Mouse (Mus musculus): ENCODE data around the gene Itga2b. TPM values are rescaled to one million over a fixed set of nuclear protein-coding genes. Genes with fewer than 3 reads are reported as not detected.

The Itga2b gene
- polyA plus RNA-seq, 1 experiment from 2014 or later: 6.0 TPM

GRCm38 (mm10) chr11:102449043-102450008 lies 20.6 kb downstream of the Itga2b start:
- Histone ChIP-seq H3K4me1 (replicated peaks) (peaks cover 39% of the 10 kb centered on the region), H3K9me3 (no peaks in the 10 kb centered on the region), H3K4me3 (replicated peaks) (no peak overlapping the region), H3K27ac (no peak overlapping the region), H3K36me3 (no peaks in the 10 kb centered on the region), H3K27me3 (peaks cover 34% of the 10 kb centered on the region), H3K9ac (replicated peaks) (no peak overlapping the region), H3K4me2 (replicated peaks) (no peak overlapping the region)
- ATAC-seq: no peak
- 41% methylated on average over 17 of the region's 17 CpGs for WGBS

- ATAC-seq: no peak
Observed at GRCm38 (mm10) chr11:102448327-102448726, 21.6 kb downstream of the Itga2b start.

DNA sequence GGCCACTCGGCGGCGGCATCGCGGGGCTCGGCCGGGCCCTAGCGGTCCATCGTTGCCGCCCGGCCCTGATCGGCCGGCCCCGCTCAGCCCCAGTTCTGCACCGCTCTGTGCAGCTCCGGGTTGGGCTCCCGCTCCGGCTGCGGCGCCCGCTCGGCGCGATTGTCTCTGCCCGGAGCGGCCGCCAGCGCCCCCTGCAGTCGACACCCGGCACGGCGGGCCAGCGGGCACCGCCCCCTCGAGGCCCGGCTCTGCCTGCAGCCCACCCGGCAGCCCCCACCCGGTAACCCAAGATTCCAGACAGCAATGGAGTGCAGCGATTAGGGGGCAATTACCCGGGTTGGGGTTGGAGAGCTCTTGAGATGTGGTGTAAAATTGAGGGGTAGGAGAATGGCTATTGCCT lies 22.4 kb downstream of the Itga2b start, which contains the start of gene Fam171a2:
Gene Fam171a2, minus strand, starts transcription at position 186 of the 400 bp plus-strand sequence.
- Histone ChIP-seq H3K4me2 (replicated peaks) (peak within 1 kb of the TSS; percentile 96), H3K27me3 (peaks cover 29% of the 10 kb centered on the region), H3K27ac (peak within 1 kb of the TSS; percentile 98), H3K4me1 (replicated peaks) (peaks cover 48% of the 10 kb centered on the region), H3K36me3 (peaks cover 16% of the 10 kb centered on the region), H3K4me3 (replicated peaks) (peak within 1 kb of the TSS; percentile 97), H3K9me3 (no peaks in the 10 kb centered on the region), H3K9ac (replicated peaks) (peak within 1 kb of the TSS; percentile 100)
- peak; percentile 88 for ATAC-seq
- WGBS: under 1% methylated on average over 40 of the region's 40 CpGs

More at GRCm38 (mm10) chr11:102448327-102448726, 21.6 kb downstream of the Itga2b start:
- Histone ChIP-seq H3K4me3 (replicated peaks) (no peak overlapping the region), H3K4me2 (replicated peaks) (no peak overlapping the region), H3K9me3 (no peaks in the 10 kb centered on the region), H3K27me3 (peaks cover 32% of the 10 kb centered on the region), H3K9ac (replicated peaks) (no peak overlapping the region), H3K27ac (no peak overlapping the region), H3K4me1 (replicated peaks) (peaks cover 48% of the 10 kb centered on the region), H3K36me3 (peaks cover 8% of the 10 kb centered on the region)
- WGBS: 8% methylated on average over 8 of the region's 8 CpGs

DNA sequence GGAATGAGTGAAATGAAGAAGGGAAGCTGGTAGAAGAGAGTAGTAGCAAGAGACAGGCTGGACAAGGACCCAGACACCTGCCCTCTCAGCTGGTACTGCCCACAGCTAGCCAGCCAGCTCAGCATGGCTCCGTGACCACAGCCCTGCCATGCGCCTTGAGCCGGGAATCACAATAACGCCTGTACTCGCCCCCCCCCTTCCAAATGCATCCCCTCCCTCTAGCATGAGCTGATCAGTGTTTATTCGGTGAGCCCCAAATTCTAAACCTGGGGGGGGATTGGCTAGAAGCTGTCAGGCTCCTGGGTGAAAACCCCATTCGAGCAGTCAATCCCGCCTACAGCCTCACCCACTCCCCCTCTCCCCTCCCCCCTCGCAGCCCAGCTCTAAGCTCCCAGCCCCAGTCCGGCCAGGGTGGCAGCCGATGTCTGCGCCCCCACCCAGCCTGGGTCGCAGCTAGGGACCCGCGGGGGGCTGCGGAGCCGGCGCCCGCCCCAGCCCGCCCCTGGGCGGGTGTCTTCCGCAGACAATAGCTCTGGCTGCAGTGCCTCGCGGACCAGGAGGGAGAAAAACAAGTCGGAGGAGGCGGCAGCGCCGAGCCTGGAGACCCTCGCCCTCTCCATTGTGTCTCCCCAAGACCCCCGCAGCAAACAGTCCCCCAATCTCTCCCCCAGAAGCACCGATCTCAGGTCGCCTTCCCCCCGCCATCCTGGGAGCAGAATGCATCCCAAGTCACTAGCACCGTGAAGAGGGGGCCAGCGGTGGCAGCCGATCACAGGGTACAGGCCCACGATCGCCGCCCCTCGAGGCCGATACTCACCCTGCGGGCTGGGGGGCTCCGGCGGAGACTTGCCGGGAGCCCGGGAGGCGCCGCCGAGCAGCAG lies 23.1 kb downstream of the Itga2b start:
- H3K9me3 ChIP-seq: no peaks in the 10 kb centered on the region
- H3K36me3 ChIP-seq: peaks cover 23% of the 10 kb centered on the region
- peak overlapping the region; percentile 100 for H3K9ac ChIP-seq (replicated peaks)
- WGBS: under 1% methylated on average over 45 of the region's 49 CpGs
- peak; percentile 68 for ATAC-seq
- H3K4me2 ChIP-seq (replicated peaks): peak overlapping the region; percentile 96
- H3K27me3 ChIP-seq: peaks cover 29% of the 10 kb centered on the region
- H3K27ac ChIP-seq: peak overlapping the region; percentile 98
- H3K4me1 ChIP-seq (replicated peaks): peaks cover 48% of the 10 kb centered on the region
- H3K4me3 ChIP-seq (replicated peaks): peak overlapping the region; percentile 97

DNA sequence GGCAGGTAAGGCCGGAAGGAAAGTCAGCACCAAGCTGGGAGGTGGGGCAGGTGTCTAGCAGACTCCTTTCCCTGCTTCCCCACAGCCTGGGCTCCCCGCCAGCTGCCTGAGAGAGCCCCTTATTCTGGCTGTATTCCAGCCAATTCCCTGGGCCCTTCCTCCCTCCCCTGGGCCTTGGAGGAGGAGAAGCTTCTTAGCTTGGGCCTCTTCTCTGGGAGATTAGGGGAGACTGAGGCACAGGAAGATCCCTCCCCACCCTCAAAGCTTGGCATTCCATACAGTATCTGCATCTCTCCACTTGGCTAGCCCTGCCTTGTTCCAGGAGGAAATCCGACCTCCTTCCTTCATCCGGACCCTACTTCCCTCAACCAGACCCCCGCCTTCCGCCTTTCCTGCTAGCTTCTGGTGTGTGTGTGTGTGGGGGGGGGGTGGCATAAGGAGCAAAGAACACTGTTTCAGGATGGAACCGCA lies 24.0 kb downstream of the Itga2b start:
- Histone ChIP-seq H3K27me3 (peaks cover 26% of the 10 kb centered on the region), H3K27ac (peak overlapping the region; percentile 98), H3K4me3 (replicated peaks) (peak overlapping the region; percentile 97), H3K36me3 (peaks cover 32% of the 10 kb centered on the region), H3K9me3 (no peaks in the 10 kb centered on the region), H3K9ac (replicated peaks) (peak overlapping the region; percentile 100), H3K4me1 (replicated peaks) (peaks cover 48% of the 10 kb centered on the region), H3K4me2 (replicated peaks) (peak overlapping the region; percentile 96)
- WGBS: 16% methylated on average over 7 of the region's 7 CpGs
- 0 out of 2 replicates have a peak, but pooled peaks have one; percentile 1 for ATAC-seq

GRCm38 (mm10) chr11:102445264-102445890 lies 24.5 kb downstream of the Itga2b start:
- peak overlapping the region; percentile 96 for H3K4me2 ChIP-seq (replicated peaks)
- H3K27ac ChIP-seq: peak overlapping the region; percentile 98
- peak; percentile 3; the same call in 1 of the 2 replicates for ATAC-seq
- H3K36me3 ChIP-seq: peaks cover 38% of the 10 kb centered on the region
- H3K4me3 ChIP-seq (replicated peaks): peak overlapping the region; percentile 97
- H3K9ac ChIP-seq (replicated peaks): peak overlapping the region; percentile 100
- WGBS: 11% methylated on average over 10 of the region's 10 CpGs
- no peaks in the 10 kb centered on the region for H3K9me3 ChIP-seq
- H3K27me3 ChIP-seq: peaks cover 21% of the 10 kb centered on the region
- peaks cover 48% of the 10 kb centered on the region for H3K4me1 ChIP-seq (replicated peaks)

DNA sequence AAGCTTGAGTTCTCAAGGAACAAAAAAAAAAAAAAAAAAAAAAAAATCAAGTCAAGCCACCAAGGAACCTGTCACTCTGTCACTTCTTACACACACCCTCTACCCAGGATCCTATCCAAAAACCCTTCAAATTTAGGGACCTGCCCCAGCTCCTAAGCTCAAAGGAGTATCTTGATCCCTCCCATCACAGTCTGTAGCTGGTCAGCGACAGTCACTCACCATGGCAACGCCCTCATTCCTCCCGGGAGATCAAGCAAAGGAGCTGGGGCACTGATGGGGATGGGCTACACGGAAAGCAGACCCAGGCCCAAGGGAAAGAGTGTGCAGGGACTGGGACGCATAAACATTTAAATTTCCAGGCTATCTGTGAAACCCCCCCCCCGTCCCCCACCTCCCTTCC lies 25.1 kb downstream of the Itga2b start:
- peaks cover 44% of the 10 kb centered on the region for H3K36me3 ChIP-seq

GRCm38 (mm10) chr11:102444321-102444720 lies 25.6 kb downstream of the Itga2b start:
- H3K27ac ChIP-seq: no peak overlapping the region
- H3K36me3 ChIP-seq: peaks cover 48% of the 10 kb centered on the region
- no peak for ATAC-seq
- peaks cover 22% of the 10 kb centered on the region for H3K27me3 ChIP-seq
- H3K9ac ChIP-seq (replicated peaks): no peak overlapping the region
- peak overlapping the region; percentile 96 for H3K4me2 ChIP-seq (replicated peaks)
- no peak overlapping the region for H3K4me3 ChIP-seq (replicated peaks)
- H3K9me3 ChIP-seq: no peaks in the 10 kb centered on the region
- H3K4me1 ChIP-seq (replicated peaks): peaks cover 46% of the 10 kb centered on the region
- 83% methylated on average over 3 of the region's 3 CpGs for WGBS

More for the DNA sequence above, 25.1 kb downstream of the Itga2b start:
- H3K27ac ChIP-seq: peak overlapping the region; percentile 98; the same call in 1 of the 2 replicates
- 4% methylated on average over 6 of the region's 6 CpGs for WGBS
- peaks cover 48% of the 10 kb centered on the region for H3K4me1 ChIP-seq (replicated peaks)
- H3K27me3 ChIP-seq: peaks cover 22% of the 10 kb centered on the region
- peak overlapping the region; percentile 100 for H3K9ac ChIP-seq (replicated peaks)
- no peaks in the 10 kb centered on the region for H3K9me3 ChIP-seq
- peak overlapping the region; percentile 96 for H3K4me2 ChIP-seq (replicated peaks)
- ATAC-seq: no peak
- peak overlapping the region; percentile 97 for H3K4me3 ChIP-seq (replicated peaks)

DNA sequence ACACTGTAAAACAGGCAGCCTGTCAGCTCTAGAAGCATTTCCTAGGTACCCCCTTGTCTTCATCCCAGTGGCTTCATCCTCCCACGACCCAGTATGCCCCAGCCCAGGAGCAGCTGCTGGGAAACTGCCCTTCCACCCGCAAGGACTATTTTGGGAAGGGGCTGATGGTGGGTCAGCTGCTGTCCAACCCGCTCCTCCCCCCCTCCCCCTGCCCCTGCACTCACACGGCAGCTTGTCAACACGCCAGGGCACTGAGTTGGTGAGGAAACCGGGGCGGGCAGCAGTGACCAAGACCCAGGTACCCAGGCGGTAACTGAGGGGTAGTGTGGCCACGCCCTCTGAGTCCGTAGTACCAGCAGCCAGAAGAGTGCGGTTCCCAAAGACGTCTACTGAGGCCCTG lies 26.2 kb downstream of the Itga2b start:
- Histone ChIP-seq H3K27ac (no peak overlapping the region), H3K4me1 (replicated peaks) (peaks cover 50% of the 10 kb centered on the region), H3K4me3 (replicated peaks) (no peak overlapping the region), H3K9ac (replicated peaks) (no peak overlapping the region), H3K9me3 (no peaks in the 10 kb centered on the region), H3K4me2 (replicated peaks) (no peak overlapping the region), H3K36me3 (peaks cover 54% of the 10 kb centered on the region), H3K27me3 (peaks cover 24% of the 10 kb centered on the region)
- 70% methylated on average over 12 of the region's 12 CpGs for whole genome bisulfite sequencing
- ATAC-seq: no peak

- H3K4me3 ChIP-seq (replicated peaks): no peak overlapping the region
- no peak for ATAC-seq
- 92% methylated on average over 6 of the region's 6 CpGs for WGBS
- no peaks in the 10 kb centered on the region for H3K9me3 ChIP-seq
- no peak overlapping the region for H3K27ac ChIP-seq
- H3K4me1 ChIP-seq (replicated peaks): peaks cover 55% of the 10 kb centered on the region
- H3K9ac ChIP-seq (replicated peaks): no peak overlapping the region
- H3K36me3 ChIP-seq: peaks cover 71% of the 10 kb centered on the region
- H3K27me3 ChIP-seq: peaks cover 16% of the 10 kb centered on the region
- no peak overlapping the region for H3K4me2 ChIP-seq (replicated peaks)
Observed at GRCm38 (mm10) chr11:102442089-102442488, 27.8 kb downstream of the Itga2b start.

- H3K27me3 ChIP-seq: peaks cover 16% of the 10 kb centered on the region
- H3K27ac ChIP-seq: no peak overlapping the region
- H3K4me2 ChIP-seq (replicated peaks): no peak overlapping the region
- no peak for ATAC-seq
- no peak overlapping the region for H3K4me3 ChIP-seq (replicated peaks)
- H3K9me3 ChIP-seq: no peaks in the 10 kb centered on the region
- no peak overlapping the region for H3K9ac ChIP-seq (replicated peaks)
- WGBS: 85% methylated on average over 3 of the region's 3 CpGs
- H3K4me1 ChIP-seq (replicated peaks): peaks cover 58% of the 10 kb centered on the region
- H3K36me3 ChIP-seq: peaks cover 75% of the 10 kb centered on the region
Observed at GRCm38 (mm10) chr11:102441434-102441833, 28.5 kb downstream of the Itga2b start.
